Mouse (Mus musculus) brain, adult 2 months (tissue): Measurements from ENCODE around the gene Cdr2l.
"Not testable (repeated sequence)": the region's sequence is repeated elsewhere in the genome, so short reads cannot be mapped to it uniquely, and the experiment has no call there.

Experiments used
- DNase-seq: peaks from one replicate; pipeline ENCODE4 v3.0.0; 2011; ENCODE audit warnings: low read depth, low spot score

Gene Cdr2l

DNA sequence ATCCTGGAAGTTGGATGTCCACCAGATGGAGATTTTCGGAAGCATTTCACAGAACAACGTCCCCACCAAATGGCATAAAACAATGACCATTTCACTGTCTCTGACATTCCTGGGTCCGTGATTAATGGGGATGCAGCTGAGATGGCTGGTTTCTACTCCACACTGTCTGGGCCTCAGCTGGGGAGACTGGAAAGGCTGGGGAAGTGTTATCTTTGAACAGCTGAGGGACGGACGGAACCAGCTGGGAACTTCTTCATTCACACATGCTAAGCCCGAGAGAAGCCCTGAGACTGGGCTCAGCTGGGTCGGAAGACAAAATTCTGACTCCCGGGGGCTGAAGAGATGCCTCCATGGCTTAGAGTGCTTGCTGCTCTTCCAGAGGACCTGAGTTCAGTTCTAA, 10.4 kb upstream of the Cdr2l start:
- no peak for DNase-seq

DNA sequence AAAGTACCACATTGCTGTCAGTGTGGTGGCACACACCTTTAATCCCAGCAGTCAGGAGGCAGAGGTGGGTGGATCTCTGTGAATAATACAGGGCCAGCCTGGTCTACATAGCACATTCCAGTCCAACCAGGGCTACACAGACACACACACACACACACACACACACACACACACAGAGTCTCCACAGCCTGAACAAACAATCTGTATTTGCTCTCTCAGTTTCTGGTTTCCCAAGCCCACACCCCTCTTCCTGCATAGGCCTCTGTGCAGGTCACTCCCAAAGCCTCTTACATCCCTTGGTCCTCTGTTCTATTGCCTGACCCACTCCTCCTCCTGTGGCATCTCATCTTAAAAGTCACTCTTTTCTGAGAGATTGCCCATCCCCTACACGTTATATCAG, 9.7 kb upstream of the Cdr2l start:
- DNase-seq = no peak

DNA sequence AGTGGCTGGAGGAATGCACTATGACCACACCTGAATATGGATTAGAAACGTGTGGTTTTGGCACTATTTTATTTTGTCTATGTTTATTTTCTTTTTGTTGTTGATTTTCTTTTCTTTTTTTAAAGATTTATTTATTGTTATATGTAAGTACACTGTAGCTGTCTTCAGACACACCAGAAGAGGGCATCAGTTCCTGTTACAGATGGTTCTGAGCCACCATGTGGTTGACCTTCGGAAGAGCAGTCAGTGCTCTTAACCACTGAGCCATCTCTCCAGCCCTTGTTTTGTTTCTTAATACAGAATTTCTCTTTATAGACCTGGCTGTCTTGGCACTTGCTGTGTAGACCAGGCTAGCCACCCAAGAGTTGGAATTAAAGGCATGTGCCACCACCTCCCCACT, 9.0 kb upstream of the Cdr2l start:
- no peak for DNase-seq

DNA sequence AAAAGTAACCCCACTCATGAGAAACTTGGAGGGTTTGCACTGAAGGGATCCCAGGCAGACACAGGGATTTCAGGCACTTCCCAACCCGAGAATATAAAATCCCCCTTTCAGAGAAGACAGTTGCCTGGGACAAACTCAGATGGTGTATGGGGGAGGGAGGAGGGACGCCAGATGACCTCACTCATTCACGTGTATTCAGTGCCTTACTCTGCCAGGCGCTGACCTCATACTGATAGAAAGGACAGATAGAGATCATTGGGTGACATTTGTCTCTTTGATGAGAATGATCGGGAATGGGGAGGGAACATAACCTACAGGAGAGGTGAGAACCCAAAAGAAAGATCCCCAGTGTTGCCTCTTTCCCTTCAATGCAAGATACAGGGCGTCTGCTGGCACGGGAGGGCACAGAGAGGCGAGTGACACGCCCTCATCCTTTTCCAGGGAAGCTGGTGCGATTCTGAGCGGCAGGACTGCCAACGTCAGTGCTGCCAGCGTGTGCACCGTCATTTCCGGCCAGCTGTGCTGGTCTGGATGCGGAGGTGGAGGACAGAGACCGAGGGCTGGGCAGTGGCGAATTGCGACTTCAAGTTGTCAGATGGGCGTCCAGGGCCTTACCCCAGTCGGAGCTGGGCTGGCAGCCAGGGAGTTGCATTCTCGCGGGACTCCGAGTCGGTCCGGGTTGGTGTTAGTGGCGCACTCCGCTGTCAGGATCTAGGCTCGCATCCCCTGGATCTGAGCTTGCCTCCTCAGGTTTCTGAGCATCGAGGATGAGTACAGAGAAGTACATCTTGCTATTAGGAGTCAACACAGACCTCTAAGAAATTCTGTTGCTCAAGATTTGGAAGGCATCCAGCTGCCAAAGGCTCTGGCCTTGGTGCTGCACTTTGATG, 7.7 kb upstream of the Cdr2l start:
- DNase-seq = peak; percentile 95

DNA sequence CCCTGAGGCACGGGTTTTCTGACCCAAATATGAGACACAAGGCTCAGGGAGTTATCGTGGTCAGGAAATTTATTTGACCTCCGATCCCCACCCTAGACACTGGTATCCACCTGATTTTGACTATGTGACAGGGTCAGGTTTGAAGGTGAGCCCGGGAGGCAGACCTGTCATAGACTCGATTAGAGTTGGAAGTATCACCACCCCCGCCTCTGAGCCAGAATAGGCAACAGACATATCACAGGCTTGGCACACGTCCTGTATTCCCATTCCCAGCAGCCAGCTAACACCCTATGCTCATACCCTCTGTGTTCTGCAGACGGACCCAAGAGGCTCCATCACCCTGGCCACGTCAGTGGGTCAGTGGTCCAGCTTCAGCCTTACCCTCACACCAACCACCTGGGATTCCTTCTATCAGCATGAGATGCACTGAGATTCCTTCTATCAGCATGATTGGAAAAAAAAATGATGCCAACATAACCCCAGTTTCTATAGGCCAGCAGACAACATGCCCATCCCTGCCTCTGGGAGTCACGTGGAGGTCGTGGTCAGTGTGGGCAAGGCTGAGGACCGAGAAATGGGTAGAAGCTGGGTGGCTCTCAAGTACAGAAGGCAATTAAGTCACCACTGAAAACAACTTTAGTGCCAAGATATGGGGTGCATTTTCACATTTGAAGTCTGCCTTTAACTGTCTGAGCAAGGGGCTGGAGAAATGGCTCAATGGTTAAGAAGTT, 6.9 kb upstream of the Cdr2l start:
- DNase-seq = peak; percentile 79

DNA sequence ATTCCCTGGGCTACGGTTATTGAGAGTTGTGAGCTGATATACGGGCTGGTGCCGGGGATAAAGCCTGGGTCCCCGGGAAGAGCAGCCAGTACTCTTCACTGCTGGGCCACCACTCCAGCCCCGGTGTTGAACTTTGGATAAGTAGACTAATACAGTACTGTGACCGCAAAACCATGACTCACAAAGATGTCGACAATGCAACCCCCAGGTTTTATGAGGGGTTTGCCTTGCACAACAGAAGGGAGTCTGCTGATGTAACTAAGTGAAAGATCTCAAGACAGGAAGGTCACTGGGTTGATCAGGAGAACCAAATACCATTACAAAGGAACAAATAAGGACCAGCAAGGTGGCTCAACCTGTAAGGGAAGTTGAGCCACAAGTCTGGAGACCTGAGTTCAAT, 5.0 kb upstream of the Cdr2l start:
- DNase-seq = no peak

DNA sequence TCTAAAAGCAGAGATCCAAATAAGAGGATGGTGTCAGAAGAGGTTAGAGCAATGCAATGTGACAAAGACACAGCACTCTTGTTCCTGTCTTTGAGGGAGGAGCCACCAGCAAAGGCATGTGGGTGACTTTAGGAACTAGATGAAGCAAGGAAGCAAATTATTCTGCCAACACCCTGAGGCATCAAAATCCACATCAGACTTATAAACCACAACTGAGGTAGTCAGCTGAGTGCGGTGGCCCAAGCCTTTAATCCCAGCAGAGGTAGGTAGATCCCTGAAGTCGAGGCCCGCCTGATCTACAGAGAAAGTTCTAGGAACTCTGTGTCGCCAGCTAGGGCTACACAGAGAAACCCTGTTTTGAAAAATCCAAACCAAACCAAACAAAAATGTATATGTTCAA, 4.5 kb upstream of the Cdr2l start:
- no peak for DNase-seq

DNA sequence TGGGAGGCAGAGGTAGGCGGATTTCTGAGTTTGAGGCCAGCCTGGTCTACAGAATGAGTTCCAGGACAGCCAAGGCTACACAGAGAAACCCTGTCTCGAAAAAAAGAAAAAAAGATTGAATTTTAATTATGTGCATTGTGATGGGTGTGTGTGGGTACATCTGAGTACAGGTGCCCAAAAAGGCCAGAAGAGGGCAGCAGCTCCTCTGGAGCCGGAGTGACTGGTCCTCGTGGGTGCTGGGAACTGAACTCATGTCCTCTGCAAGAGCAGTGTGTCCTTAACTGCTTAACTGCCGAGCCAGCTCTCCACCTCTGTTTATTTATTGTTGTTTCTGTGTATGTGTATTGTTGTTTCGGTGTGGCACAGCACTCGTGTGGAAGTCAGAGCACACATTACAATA, 3.9 kb upstream of the Cdr2l start:
- no peak for DNase-seq

DNA sequence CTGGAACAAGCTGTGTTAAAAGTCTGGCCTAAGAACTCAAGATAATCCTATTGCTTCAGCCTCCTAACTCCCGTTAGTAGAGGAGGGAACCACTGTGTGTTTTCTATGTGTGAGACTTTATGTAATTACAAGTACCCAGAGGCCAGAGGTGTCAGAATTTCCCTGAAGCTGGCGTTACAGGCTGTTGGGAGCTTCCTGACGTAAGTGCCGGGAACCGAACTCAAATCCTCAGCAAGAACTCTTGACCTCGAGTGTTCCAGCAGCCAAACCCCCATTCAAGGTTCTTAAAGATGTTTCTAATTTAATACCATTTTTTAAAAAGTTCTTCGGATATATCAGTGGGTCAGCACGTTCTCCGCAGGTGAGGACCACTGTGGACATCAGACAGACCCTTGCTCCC, 440 bp upstream of the Cdr2l start:
- no peak for DNase-seq

DNA sequence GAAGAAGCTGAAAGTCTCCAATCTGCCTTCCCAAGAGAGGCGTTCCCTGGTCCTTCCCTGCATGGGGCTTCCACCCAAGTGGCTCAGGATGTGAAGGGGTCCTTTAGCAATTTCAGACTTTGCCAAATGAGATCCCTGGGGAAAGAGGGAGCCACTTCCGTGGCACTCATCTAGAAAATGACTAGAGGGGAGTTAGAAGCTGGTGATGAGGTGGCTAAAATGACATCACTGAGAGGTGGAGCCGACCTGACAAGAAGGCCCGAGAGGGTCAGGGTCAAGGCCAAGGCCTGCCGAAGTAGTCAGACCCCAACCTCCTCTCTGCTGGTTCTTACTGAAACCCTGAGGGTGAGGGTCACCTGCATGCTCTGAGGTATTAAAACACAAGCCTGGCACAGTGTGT, 1.2 kb downstream of the Cdr2l start:
- peak; percentile 60 for DNase-seq

DNA sequence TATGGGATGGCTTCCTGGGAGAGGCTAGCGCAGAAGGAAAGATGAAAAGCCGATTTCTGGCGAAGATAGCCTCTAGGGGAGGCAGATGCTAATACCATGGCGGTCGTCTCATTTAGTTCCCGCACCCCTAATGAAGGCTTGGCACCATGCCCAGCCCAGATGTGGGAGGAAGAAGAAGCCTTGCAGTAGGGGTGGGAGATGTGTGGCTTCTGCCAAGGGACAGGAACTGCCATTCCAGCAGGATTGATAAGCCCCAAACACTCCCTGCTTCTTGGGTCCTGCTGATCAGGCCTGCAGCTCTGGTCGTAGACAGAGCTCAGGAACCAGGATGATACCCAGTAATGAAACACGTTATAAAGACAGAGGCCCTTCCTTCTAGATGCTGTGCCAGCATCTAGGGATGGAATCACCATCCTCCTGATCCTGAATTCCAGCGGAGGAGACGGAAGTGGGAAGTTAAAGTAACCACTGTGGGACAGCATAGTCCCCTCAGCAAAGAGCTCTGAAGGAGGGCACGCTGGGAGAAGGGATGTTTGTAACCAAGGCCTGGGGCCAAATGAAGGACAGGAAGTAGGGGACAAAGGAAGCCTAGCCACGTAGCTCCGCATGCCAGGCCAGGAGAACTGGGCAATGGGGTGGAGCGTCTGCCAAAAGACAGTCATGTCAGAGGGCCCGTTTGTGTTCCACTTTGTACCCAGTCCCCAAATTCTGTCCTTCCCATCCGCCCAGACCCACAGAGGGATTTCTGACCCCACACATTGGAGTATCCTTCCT, 2.2 kb downstream of the Cdr2l start:
- DNase-seq = peak; percentile 77

DNA sequence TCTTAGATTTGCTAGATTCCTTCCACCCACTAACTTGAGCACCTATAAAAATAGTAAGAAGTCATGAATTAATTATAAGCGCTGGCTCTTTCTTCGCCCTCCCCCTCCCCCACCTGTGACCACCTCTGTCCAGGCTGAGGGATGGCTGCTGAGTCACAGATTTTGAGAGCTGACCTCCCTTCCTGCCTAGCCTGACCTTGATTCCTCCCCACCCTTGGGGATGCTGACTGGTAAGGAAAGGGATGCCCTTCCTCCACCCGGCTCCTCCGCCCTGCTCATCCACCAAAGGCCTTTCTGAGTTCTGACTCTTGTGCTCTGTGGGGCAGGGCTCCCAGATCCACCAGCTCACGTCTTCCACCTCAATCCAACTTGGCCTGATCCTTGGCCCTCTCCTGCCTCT, 2.9 kb downstream of the Cdr2l start:
- DNase-seq = no peak

DNA sequence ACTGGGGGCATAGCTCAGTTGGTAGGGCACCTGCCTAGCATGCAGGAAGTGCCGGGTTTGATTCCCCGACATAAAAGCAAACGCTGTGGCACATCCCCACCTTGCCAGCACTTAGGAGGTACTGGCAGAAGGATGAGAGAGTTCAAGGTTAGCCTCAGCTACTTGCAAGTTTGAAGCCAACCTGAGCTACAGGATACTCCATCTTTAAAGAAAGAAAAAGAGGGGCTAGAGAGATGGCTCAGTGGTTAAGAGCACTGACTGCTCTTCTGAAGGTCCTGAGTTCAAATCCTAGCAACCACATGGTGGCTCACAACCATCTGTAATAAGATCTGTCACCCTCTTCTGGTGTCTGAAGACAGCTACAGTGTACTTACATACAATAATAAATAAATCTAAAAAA, 5.1 kb downstream of the Cdr2l start:
- not testable (repeated sequence) for DNase-seq

DNA sequence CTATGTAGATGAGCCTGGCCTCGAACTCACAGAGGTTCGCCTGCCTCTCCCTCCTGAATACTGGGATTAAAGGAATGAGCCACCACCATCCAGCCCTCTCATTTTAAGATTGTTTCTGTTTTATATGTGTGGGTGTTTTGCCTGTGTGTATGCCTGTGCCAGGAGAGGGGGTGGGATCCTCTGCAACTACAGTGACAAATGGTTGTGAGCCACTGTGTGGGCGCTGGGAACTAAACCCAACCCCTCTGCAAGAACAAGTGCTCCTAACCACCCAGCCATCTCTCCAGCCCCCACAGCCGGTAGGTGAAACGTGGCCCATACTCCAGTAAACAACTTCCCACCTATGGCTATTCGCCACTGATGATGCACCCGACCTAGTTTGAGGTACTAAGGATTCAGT, 9.6 kb downstream of the Cdr2l start:
- DNase-seq = peak; percentile 53

DNA sequence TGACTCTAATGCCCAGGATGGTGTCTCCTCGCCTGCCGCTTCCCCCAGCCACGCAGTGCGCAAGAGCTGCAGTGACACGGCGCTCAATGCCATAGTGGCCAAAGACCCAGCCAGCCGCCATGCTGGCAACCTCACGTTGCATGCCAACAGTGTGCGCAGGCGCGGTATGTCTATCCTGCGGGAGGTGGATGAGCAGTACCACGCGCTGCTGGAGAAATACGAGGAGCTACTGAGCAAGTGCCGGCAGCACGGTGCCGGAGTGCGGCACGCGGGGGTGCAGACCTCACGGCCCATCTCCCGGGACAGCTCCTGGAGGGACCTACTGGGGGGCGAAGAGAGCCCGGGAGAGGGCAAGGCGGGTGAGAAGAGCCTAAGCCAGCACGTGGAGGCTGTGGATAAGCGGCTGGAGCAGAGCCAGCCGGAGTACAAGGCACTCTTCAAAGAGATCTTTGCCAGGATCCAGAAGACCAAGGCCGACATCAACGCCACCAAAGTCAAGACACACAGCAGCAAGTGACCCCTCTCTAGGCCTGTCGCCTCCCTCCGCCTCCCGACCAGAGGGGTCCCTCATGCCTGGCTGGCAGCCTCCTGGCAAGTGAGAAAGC, 12.1 kb downstream of the Cdr2l start:
- DNase-seq = peak; percentile 85

DNA sequence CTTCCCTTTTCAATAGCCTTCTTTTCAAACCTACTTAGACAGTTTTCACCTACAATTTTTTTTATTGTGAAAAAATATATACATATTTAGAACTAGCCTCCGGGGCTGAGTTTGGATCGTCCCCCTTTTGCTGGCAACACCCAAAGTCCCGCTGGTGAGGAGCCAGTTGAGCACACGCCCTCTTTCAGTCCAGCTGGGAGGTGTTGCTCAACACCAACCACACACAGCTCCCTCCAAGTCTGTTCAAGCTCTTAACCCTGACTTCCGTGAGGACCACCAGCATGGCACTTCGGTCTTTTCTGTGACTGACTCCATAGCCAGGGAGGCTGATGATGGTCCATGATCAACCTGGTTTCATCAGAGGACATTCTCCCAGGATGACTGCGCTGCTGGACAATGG, 16.4 kb downstream of the Cdr2l start:
- no peak for DNase-seq

DNA sequence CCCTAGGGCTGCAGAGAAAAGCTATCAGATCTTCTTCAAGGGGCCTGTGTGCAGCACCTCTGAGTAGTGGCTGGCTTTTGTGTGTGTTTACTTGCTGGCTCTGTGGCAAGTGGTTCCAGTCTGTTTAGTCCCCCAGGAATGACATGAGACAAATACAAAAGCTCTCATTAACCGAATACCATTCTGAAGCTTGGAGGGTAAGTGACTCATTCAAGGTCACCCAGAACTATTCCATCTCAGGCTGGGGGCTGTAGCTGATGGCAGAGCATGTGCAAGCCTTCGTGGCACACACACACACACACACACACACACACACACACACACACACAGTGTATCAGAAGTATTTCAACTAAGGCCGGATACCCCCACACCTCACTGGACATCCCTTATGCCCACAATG, 18.4 kb downstream of the Cdr2l start:
- peak; percentile 61 for DNase-seq

DNA sequence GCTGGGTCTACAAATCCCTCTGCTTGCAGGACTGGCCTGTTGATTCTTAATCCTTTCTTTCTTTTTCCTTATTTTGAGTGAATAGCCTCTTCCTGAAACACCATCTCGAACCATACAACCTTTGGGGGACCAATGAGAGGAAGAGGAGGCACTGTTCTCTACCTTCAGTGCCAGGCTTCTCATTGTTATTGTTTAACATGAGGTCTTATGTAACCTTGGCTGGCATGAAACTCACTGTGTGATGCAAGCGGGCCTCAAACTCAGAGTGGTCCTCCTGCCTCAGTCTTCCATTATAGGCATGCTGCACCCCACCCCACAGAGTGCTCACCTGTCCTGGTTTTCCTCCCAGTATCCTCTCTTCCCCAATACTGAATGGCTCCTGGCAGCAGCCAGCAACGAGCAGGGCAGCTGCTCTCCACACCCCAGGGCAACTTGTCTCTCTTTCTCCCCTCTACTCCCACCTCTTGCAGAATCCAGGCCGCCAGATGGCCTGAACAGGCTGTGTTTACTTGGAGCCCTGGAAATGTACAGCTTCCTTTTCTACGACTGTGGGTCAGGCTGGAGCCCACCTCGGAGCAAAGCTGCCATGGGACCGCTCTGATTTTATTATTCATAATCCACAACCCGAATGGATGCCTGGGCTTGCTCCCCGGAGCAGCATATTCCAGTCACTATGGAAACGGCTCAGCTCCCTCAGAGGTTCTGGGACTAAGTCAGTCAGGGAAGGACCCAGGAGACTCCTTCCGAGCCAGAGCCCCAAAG, 19.1 kb downstream of the Cdr2l start:
- peak; percentile 94 for DNase-seq

DNA sequence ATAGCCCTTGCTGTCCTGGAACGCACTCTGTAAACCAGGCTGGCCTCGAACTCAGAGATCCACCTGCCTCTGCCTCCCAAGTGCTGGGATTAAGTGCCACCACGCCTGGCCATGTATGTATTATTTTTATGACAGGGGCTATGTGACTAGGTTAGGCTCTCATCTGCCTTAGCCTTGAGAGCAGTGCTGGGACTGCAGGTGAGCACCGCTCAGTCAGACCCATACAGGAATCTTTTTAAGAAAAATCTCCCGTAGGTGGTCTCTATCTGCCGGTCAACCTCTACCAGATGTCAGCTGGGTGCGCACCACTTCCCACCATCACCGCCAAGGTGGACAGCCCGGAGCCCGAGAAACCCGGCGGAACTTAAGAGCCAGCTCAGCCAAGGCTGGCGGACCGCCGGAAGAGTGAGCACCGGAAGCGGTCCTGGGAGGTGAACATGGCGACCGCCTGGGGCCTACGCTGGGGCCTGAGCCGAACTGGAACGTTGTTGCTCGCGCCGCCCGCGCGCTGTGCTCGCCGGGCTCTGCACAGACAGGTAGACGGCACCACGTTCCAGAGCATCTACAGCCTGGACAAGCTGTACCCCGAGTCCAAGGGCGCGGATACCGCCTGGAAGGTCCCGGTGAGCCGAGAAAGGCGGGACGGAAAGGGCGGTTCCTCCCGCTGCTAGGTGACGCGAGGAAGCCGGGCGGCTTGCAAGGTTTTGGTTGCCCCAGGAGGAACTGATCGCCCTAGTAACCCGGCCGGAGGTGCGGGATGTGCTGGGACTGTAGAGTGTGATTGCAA, 21.8 kb downstream of the Cdr2l start, which contains the start of gene Mrpl58:
Mrpl58 (plus strand) TSS at position 415 of the 787 bp plus-strand sequence.
- peak; percentile 96 for DNase-seq

DNA sequence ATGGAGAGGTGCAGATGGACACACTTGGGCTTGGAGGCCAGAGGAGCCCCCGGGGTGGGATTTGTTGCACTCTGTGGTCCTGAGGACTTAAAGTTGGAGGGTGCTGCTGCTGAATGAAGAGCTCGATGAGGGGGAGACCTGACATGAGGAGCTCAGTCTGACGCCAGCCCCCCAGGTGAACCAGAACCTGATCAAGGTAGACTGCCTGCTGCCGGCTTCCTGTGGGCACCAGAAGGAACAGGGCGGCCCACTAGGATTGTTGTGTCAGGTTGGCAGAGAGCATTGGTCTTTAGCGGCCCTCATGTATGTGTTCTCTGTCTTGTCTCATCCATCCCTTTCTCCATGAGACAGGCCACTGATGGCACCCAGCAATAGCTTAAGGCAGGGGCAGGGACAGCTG, 24.0 kb downstream of the Cdr2l start:
- DNase-seq = no peak
